Mouse (Mus musculus): Measurements from ENCODE around the gene Fam50b. TPM values are rescaled to one million over a fixed set of nuclear protein-coding genes. Genes with fewer than 3 reads are reported as not detected.

Fam50b gene
- total RNA-seq (2014; fragmentation: Nextera tagmentation), result not detected in 2 replicates
- total RNA-seq (2017), result not detected in 2 replicates

GRCm38 (mm10) chr13:34734686-34735085 lies at the start of gene Fam50b:
Gene Fam50b (plus strand): TSS chr13:34734850.
- no peak for ATAC-seq (replicated peaks; ENCODE audit: low FRiP score, low TSS enrichment, poor library complexity, severe bottlenecking)

GRCm38 (mm10) chr13:34685008-34685765 lies 49.5 kb upstream of the Fam50b start:
- ATAC-seq (replicated peaks; ENCODE audit: low FRiP score, low TSS enrichment, poor library complexity, severe bottlenecking), result no peak

GRCm38 (mm10) chr13:34691049-34691448 lies 43.6 kb upstream of the Fam50b start:
- no peak for ATAC-seq (replicated peaks; ENCODE audit: low FRiP score, low TSS enrichment, poor library complexity, severe bottlenecking)

GRCm38 (mm10) chr13:34693111-34693510 lies 41.5 kb upstream of the Fam50b start:
- ATAC-seq (replicated peaks; ENCODE audit: low FRiP score, low TSS enrichment, poor library complexity, severe bottlenecking), result no peak

GRCm38 (mm10) chr13:34696734-34697332 lies 37.8 kb upstream of the Fam50b start:
- no peak for ATAC-seq (replicated peaks; ENCODE audit: low FRiP score, low TSS enrichment, poor library complexity, severe bottlenecking)

- no peak for ATAC-seq (replicated peaks; ENCODE audit: low FRiP score, low TSS enrichment, poor library complexity, severe bottlenecking)
Measured at GRCm38 (mm10) chr13:34700091-34700490, 34.6 kb upstream of the Fam50b start.

GRCm38 (mm10) chr13:34700630-34701029 lies 34.0 kb upstream of the Fam50b start:
- ATAC-seq (replicated peaks; ENCODE audit: low FRiP score, low TSS enrichment, poor library complexity, severe bottlenecking), result no peak

GRCm38 (mm10) chr13:34703301-34703700 lies 31.3 kb upstream of the Fam50b start:
- ATAC-seq (replicated peaks; ENCODE audit: low FRiP score, low TSS enrichment, poor library complexity, severe bottlenecking), result no peak

- ATAC-seq (replicated peaks; ENCODE audit: low FRiP score, low TSS enrichment, poor library complexity, severe bottlenecking), result no peak
Measured at GRCm38 (mm10) chr13:34703795-34704194, 30.9 kb upstream of the Fam50b start.

GRCm38 (mm10) chr13:34704835-34705234 lies 29.8 kb upstream of the Fam50b start:
- ATAC-seq (replicated peaks; ENCODE audit: low FRiP score, low TSS enrichment, poor library complexity, severe bottlenecking), result no peak

GRCm38 (mm10) chr13:34708955-34709354 lies 25.7 kb upstream of the Fam50b start:
- ATAC-seq (replicated peaks; ENCODE audit: low FRiP score, low TSS enrichment, poor library complexity, severe bottlenecking), result no peak

- no peak for ATAC-seq (replicated peaks; ENCODE audit: low FRiP score, low TSS enrichment, poor library complexity, severe bottlenecking)
Measured at GRCm38 (mm10) chr13:34709566-34709965, 25.1 kb upstream of the Fam50b start.

- no peak for ATAC-seq (replicated peaks; ENCODE audit: low FRiP score, low TSS enrichment, poor library complexity, severe bottlenecking)
Measured at GRCm38 (mm10) chr13:34711410-34711809, 23.2 kb upstream of the Fam50b start.

- ATAC-seq (replicated peaks; ENCODE audit: low FRiP score, low TSS enrichment, poor library complexity, severe bottlenecking), result no peak
Measured at GRCm38 (mm10) chr13:34712881-34713280, 21.8 kb upstream of the Fam50b start.

- ATAC-seq (replicated peaks; ENCODE audit: low FRiP score, low TSS enrichment, poor library complexity, severe bottlenecking), result no peak
Measured at GRCm38 (mm10) chr13:34715437-34715838, 19.2 kb upstream of the Fam50b start.

- ATAC-seq (replicated peaks; ENCODE audit: low FRiP score, low TSS enrichment, poor library complexity, severe bottlenecking), result no peak
Measured at GRCm38 (mm10) chr13:34724831-34725592, 9.6 kb upstream of the Fam50b start.

GRCm38 (mm10) chr13:34725800-34726476 lies 8.7 kb upstream of the Fam50b start:
- no peak for ATAC-seq (replicated peaks; ENCODE audit: low FRiP score, low TSS enrichment, poor library complexity, severe bottlenecking)

GRCm38 (mm10) chr13:34726477-34726805 lies 8.2 kb upstream of the Fam50b start:
- ATAC-seq (replicated peaks; ENCODE audit: low FRiP score, low TSS enrichment, poor library complexity, severe bottlenecking), result no peak

- ATAC-seq (replicated peaks; ENCODE audit: low FRiP score, low TSS enrichment, poor library complexity, severe bottlenecking), result no peak
Measured at GRCm38 (mm10) chr13:34727060-34727459, 7.6 kb upstream of the Fam50b start.

- ATAC-seq (replicated peaks; ENCODE audit: low FRiP score, low TSS enrichment, poor library complexity, severe bottlenecking), result no peak
Measured at GRCm38 (mm10) chr13:34731551-34731950, 3.1 kb upstream of the Fam50b start.
